Mouse (Mus musculus) bone marrow macrophage, adult 2 months (primary cell): ENCODE results near the gene Fbxo36.

Experiments used
- CTCF ChIP-seq: IDR thresholded peaks from 2 replicates; pipeline ENCODE4 v1.5.1; 2012; ENCODE audit warnings: low read depth, mild to moderate bottlenecking, low read length, moderate library complexity
- POLR2A ChIP-seq: IDR thresholded peaks from 2 replicates; pipeline ENCODE4 v1.6.1; 2012; ENCODE audit warnings: mild to moderate bottlenecking, low read depth, low read length, borderline replicate concordance

GRCm38 (mm10) chr1:84877590-84877989, 37.9 kb downstream of the Fbxo36 start:
- TF ChIP-seq CTCF (no peak), POLR2A (no peak)
